Mouse (Mus musculus): ENCODE data around the gene Med12l. TPM values are rescaled to one million over a fixed set of nuclear protein-coding genes. Genes with fewer than 3 reads are reported as not detected.

The Med12l gene
- total RNA-seq, 1 experiment, result 3.6 TPM

GRCm38 (mm10) chr3:59005996-59006730 is 538 bp downstream of the Med12l start:
- in situ Hi-C loops (cut with MboI; ENCODE audit: low sequenced_read_pairs in 2 of 2, unreplicated experiment in 2 of 2), result no loop called here
- H3K27ac ChIP-seq (ENCODE audit: insufficient read depth, low read depth, low read length, poor library complexity, severe bottlenecking), result no peak overlapping the region
- H3K9me3 ChIP-seq (ENCODE audit: control insufficient read depth, insufficient read depth, low read depth, low read length), result no peaks in the 10 kb centered on the region
- TF ChIP-seq HCFC1 (IDR thresholded peaks at IDR 0.05; ENCODE audit: borderline replicate concordance, insufficient read depth, low read length) (no peak), CHD2 (IDR thresholded peaks at IDR 0.05; ENCODE audit: low read depth, low read length) (no peak), ZNF384 (IDR thresholded peaks at IDR 0.05; ENCODE audit: low read depth, low read length) (no peak), ZC3H11A (IDR thresholded peaks at IDR 0.05; ENCODE audit: borderline replicate concordance, low read depth, low read length) (no peak), MAFK (IDR thresholded peaks at IDR 0.05; ENCODE audit: insufficient read depth, low read depth, low read length) (no peak)
- peak; percentile 39 for DNase-seq (ENCODE audit: low read depth, low spot score)
- peak overlapping the region; percentile 72 to 78 for H3K4me3 ChIP-seq (ENCODE audit: insufficient read depth in 1 of 2, low read depth in 1 of 2, low read length in 2 of 2, poor library complexity in 1 of 2, severe bottlenecking in 1 of 2)
- H3K4me1 ChIP-seq (ENCODE audit: control insufficient read depth in 2 of 2, insufficient read depth in 2 of 2, low read length in 2 of 2, poor library complexity in 1 of 2), result peaks cover 2% of the 10 kb centered on the region in 2 experiments; a peak in 2 of 4 replicates
- peak overlapping the region; percentile 70 for H3K9ac ChIP-seq (ENCODE audit: insufficient read depth, low read depth, low read length, poor library complexity, severe bottlenecking)
- H3K36me3 ChIP-seq (ENCODE audit: control insufficient read depth, insufficient read depth, low read length, poor library complexity, severe bottlenecking), result no peaks in the 10 kb centered on the region

- Histone ChIP-seq H3K27ac (ENCODE audit: insufficient read depth, low read depth, low read length, poor library complexity, severe bottlenecking) (no peak overlapping the region), H3K9me3 (ENCODE audit: control insufficient read depth, insufficient read depth, low read depth, low read length) (no peaks in the 10 kb centered on the region), H3K9ac (ENCODE audit: insufficient read depth, low read depth, low read length, poor library complexity, severe bottlenecking) (peak overlapping the region; percentile 70), H3K4me3 (ENCODE audit: insufficient read depth in 1 of 2, low read depth in 1 of 2, low read length in 2 of 2, poor library complexity in 1 of 2, severe bottlenecking in 1 of 2) (peak overlapping the region; percentile 72 to 78), H3K4me1 (ENCODE audit: control insufficient read depth in 2 of 2, insufficient read depth in 2 of 2, low read length in 2 of 2, poor library complexity in 1 of 2) (peaks cover 2% of the 10 kb centered on the region in 2 experiments; a peak in 2 of 4 replicates), H3K36me3 (ENCODE audit: control insufficient read depth, insufficient read depth, low read length, poor library complexity, severe bottlenecking) (no peaks in the 10 kb centered on the region)
- peak; percentile 47 for DNase-seq (ENCODE audit: low read depth, low spot score)
- in situ Hi-C loops (cut with MboI; ENCODE audit: low sequenced_read_pairs in 2 of 2, unreplicated experiment in 2 of 2), result no loop called here
- TF ChIP-seq MAFK (IDR thresholded peaks at IDR 0.05; ENCODE audit: insufficient read depth, low read depth, low read length) (no peak), HCFC1 (IDR thresholded peaks at IDR 0.05; ENCODE audit: borderline replicate concordance, insufficient read depth, low read length) (no peak), CHD2 (IDR thresholded peaks at IDR 0.05; ENCODE audit: low read depth, low read length) (no peak), ZC3H11A (IDR thresholded peaks at IDR 0.05; ENCODE audit: borderline replicate concordance, low read depth, low read length) (no peak), ZNF384 (IDR thresholded peaks at IDR 0.05; ENCODE audit: low read depth, low read length) (no peak)
Measured at GRCm38 (mm10) chr3:59006731-59007441, 1.3 kb downstream of the Med12l start.

GRCm38 (mm10) chr3:59010276-59010675 is 4.7 kb downstream of the Med12l start:
- H3K4me3 ChIP-seq (ENCODE audit: insufficient read depth in 1 of 2, low read depth in 1 of 2, low read length in 2 of 2, poor library complexity in 1 of 2, severe bottlenecking in 1 of 2), result no peak overlapping the region

GRCm38 (mm10) chr3:59015698-59016412 is 10.2 kb downstream of the Med12l start:
- Histone ChIP-seq H3K27ac (ENCODE audit: insufficient read depth, low read depth, low read length, poor library complexity, severe bottlenecking) (no peak overlapping the region), H3K9ac (ENCODE audit: insufficient read depth, low read depth, low read length, poor library complexity, severe bottlenecking) (no peak overlapping the region), H3K4me1 (ENCODE audit: control insufficient read depth in 2 of 2, insufficient read depth in 2 of 2, low read length in 2 of 2, poor library complexity in 1 of 2) (no peaks in the 10 kb centered on the region; a peak in 1 of 4 replicates), H3K36me3 (ENCODE audit: control insufficient read depth, insufficient read depth, low read length, poor library complexity, severe bottlenecking) (no peaks in the 10 kb centered on the region), H3K9me3 (ENCODE audit: control insufficient read depth, insufficient read depth, low read depth, low read length) (no peaks in the 10 kb centered on the region), H3K4me3 (ENCODE audit: insufficient read depth in 1 of 2, low read depth in 1 of 2, low read length in 2 of 2, poor library complexity in 1 of 2, severe bottlenecking in 1 of 2) (no peak overlapping the region)
- TF ChIP-seq ZNF384 (IDR thresholded peaks at IDR 0.05; ENCODE audit: low read depth, low read length) (no peak), CHD2 (IDR thresholded peaks at IDR 0.05; ENCODE audit: low read depth, low read length) (no peak), MAFK (IDR thresholded peaks at IDR 0.05; ENCODE audit: insufficient read depth, low read depth, low read length) (no peak), ZC3H11A (IDR thresholded peaks at IDR 0.05; ENCODE audit: borderline replicate concordance, low read depth, low read length) (no peak), HCFC1 (IDR thresholded peaks at IDR 0.05; ENCODE audit: borderline replicate concordance, insufficient read depth, low read length) (no peak)
- no peak for DNase-seq (ENCODE audit: low read depth, low spot score)
- in situ Hi-C loops (cut with MboI; ENCODE audit: low sequenced_read_pairs in 2 of 2, unreplicated experiment in 2 of 2), result no loop called here

More at GRCm38 (mm10) chr3:59010276-59010675, 4.7 kb downstream of the Med12l start:
- Histone ChIP-seq H3K27ac (ENCODE audit: insufficient read depth, low read depth, low read length, poor library complexity, severe bottlenecking) (no peak overlapping the region), H3K9me3 (ENCODE audit: control insufficient read depth, insufficient read depth, low read depth, low read length) (no peaks in the 10 kb centered on the region), H3K9ac (ENCODE audit: insufficient read depth, low read depth, low read length, poor library complexity, severe bottlenecking) (no peak overlapping the region), H3K36me3 (ENCODE audit: control insufficient read depth, insufficient read depth, low read length, poor library complexity, severe bottlenecking) (no peaks in the 10 kb centered on the region), H3K4me1 (ENCODE audit: control insufficient read depth in 2 of 2, insufficient read depth in 2 of 2, low read length in 2 of 2, poor library complexity in 1 of 2) (peaks cover 0 to 2% of the 10 kb centered on the region in 2 experiments; a peak in 1 of 4 replicates)
- in situ Hi-C loops (cut with MboI; ENCODE audit: low sequenced_read_pairs in 2 of 2, unreplicated experiment in 2 of 2), result no loop called here
- no peak for TF ChIP-seq ZC3H11A (IDR thresholded peaks at IDR 0.05; ENCODE audit: borderline replicate concordance, low read depth, low read length)
- TF ChIP-seq MAFK (IDR thresholded peaks at IDR 0.05; ENCODE audit: insufficient read depth, low read depth, low read length), result no peak
- TF ChIP-seq ZNF384 (IDR thresholded peaks at IDR 0.05; ENCODE audit: low read depth, low read length), result no peak
- TF ChIP-seq CHD2 (IDR thresholded peaks at IDR 0.05; ENCODE audit: low read depth, low read length), result no peak
- no peak for TF ChIP-seq HCFC1 (IDR thresholded peaks at IDR 0.05; ENCODE audit: borderline replicate concordance, insufficient read depth, low read length)
- no peak for DNase-seq (ENCODE audit: low read depth, low spot score)

Measured in ES-E14 (cell line).